Mouse (Mus musculus) neutrophil, adult 59 days (primary cell): Measurements from ENCODE around the gene Ifna15. TPM values are rescaled to one million over a fixed set of nuclear protein-coding genes. Genes with fewer than 3 reads are reported as not detected.

Experiments used
- total RNA-seq, 2 experiments: library from RNA; stranded (reverse); gene quantifications; 1 replicate in 1 of 2; 2 replicates in 1 of 2; pipeline ENCODE4 v1.2.4; 2023

Gene Ifna15
- total RNA-seq: not detected

GRCm38 (mm10) chr4:88558145-88558544 lies at the start of gene Ifna15:
TSS of gene Ifna15 (minus strand) at chr4:88558245.

GRCm38 (mm10) chr4:88603276-88603675 lies 45.2 kb upstream of the Ifna15 start, which contains the start of gene Ifna12:
TSS of gene Ifna12 (minus strand) at chr4:88603376.

GRCm38 (mm10) chr4:88592285-88592684 lies 34.2 kb upstream of the Ifna15 start, which contains the start of gene Ifna9:
TSS of gene Ifna9 (minus strand) at chr4:88592385.

GRCm38 (mm10) chr4:88571698-88572097 lies 13.7 kb upstream of the Ifna15 start, which contains the start of gene Ifna14:
TSS of gene Ifna14 (minus strand) at chr4:88571798.

GRCm38 (mm10) chr4:88522674-88523073 lies 35.4 kb downstream of the Ifna15 start, which contains the start of gene Ifnb1:
TSS of gene Ifnb1 (minus strand) at chr4:88522774.

Other genes with a start within 250 kb of the Ifna15 start
- gene Hacd4, start 119.3 kb downstream of the Ifna15 start, total RNA-seq: 10 to 100 TPM; 91.3 to 98.5 TPM
- gene Ifnb1, start 35.5 kb downstream of the Ifna15 start, total RNA-seq: not detected
- not detected for gene Ifna14, start 13.6 kb upstream of the Ifna15 start, total RNA-seq
- not detected for gene Ifna9, start 34.1 kb upstream of the Ifna15 start, total RNA-seq
- not detected for gene Ifna12, start 45.1 kb upstream of the Ifna15 start, total RNA-seq
- not detected for gene C87499, start 76.2 kb upstream of the Ifna15 start, total RNA-seq
- gene Ifna13, start 86.2 kb upstream of the Ifna15 start, total RNA-seq: not detected
- gene Ifna16, start 118.7 kb upstream of the Ifna15 start, total RNA-seq: not detected
- not detected for gene Ifna2, start 125.7 kb upstream of the Ifna15 start, total RNA-seq
- not detected for gene Ifnab, start 133.1 kb upstream of the Ifna15 start, total RNA-seq
- under 1 TPM; 0.37 to 0.58 TPM for gene Gm26566, start 163.6 kb upstream of the Ifna15 start, total RNA-seq
- 10 to 100 TPM; 49.2 to 57.1 TPM for gene Klhl9, start 164.2 kb upstream of the Ifna15 start, total RNA-seq
- not detected for gene Gm13271, start 196.6 kb upstream of the Ifna15 start, total RNA-seq
- not detected for gene Gm13283, start 201.9 kb upstream of the Ifna15 start, total RNA-seq
- under 1 TPM in 1 of 2 experiments, not detected in 1; 0.38 TPM for gene Gm13290, start 215.6 kb upstream of the Ifna15 start, total RNA-seq
- not detected for gene Gm13289, start 218.7 kb upstream of the Ifna15 start, total RNA-seq
- gene Gm13272, start 221.6 kb upstream of the Ifna15 start, total RNA-seq: not detected
- gene Ifnz, start 223.9 kb upstream of the Ifna15 start, total RNA-seq: not detected
- not detected for gene Gm13276, start 227.5 kb upstream of the Ifna15 start, total RNA-seq
- not detected for gene Gm13277, start 230.4 kb upstream of the Ifna15 start, total RNA-seq
- gene Gm13278, start 233.3 kb upstream of the Ifna15 start, total RNA-seq: not detected
- not detected for gene Gm13275, start 236.2 kb upstream of the Ifna15 start, total RNA-seq
- gene Gm13279, start 239.2 kb upstream of the Ifna15 start, total RNA-seq: not detected
- gene Gm13285, start 241.4 kb upstream of the Ifna15 start, total RNA-seq: under 1 TPM in 1 of 2 experiments, not detected in 1; 0.36 TPM
- gene Gm13287, start 245.0 kb upstream of the Ifna15 start, total RNA-seq: not detected
- not detected for gene Gm13288, start 247.3 kb upstream of the Ifna15 start, total RNA-seq